Mouse (Mus musculus) urinary bladder, postnatal 10 days (tissue): ENCODE results near the gene Papolg.
"Not testable (repeated sequence)": the region's sequence is repeated elsewhere in the genome, so short reads cannot be mapped to it uniquely, and the experiment has no call there.

ENCODE experiments used
- DNase-seq: peaks from one replicate; pipeline ENCODE4 v3.0.0; 2022; ENCODE audit warnings: low spot score

Gene Papolg

GRCm38 (mm10) chr11:23895060-23895426 is at the start of gene Papolg:
TSS of gene Papolg (minus strand) at chr11:23895253.
- peak; percentile 65 for DNase-seq

DNA sequence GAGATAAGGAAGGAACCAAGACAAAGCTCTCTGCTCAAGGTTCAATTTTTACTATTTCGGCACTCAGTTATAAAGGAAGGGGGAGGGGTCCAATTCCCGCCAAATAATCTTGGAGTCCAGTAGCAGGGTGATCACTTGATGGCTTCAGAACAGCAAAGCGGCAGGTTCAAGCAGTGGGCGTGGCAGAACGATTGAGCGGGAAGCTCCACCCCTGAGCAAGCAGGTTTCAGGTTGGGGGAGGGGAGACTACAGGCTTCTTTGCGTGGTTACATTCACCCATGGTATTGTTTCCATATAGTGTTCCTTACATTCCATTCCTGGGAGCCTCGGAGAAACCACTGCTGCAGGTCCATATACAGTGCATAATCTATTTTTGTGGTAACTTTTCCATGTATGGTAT is 33.1 kb upstream of the Papolg start:
- not testable (repeated sequence) for DNase-seq

GRCm38 (mm10) chr11:23927643-23928042 is 32.6 kb upstream of the Papolg start:
- DNase-seq = no peak

GRCm38 (mm10) chr11:23913824-23914223 is 18.8 kb upstream of the Papolg start:
- not testable (repeated sequence) for DNase-seq

DNA sequence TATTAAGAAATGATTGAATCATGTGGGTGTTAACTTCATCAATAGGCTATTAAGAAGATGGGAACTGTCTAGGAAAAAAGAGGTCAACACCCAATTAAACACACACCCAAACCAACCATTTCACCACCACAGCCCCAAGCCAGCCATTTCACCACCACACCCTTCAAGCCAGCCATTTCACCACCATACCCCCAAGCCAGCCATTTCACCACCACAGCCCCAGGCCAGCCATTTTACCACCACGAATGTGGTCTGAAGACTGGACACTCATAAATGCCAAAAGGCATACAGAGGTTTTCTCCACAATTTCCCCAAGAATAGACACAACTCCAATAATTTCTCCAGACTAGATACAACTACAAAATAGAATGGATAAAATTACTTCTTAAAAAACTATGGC is 8.9 kb upstream of the Papolg start:
- DNase-seq = no peak

DNA sequence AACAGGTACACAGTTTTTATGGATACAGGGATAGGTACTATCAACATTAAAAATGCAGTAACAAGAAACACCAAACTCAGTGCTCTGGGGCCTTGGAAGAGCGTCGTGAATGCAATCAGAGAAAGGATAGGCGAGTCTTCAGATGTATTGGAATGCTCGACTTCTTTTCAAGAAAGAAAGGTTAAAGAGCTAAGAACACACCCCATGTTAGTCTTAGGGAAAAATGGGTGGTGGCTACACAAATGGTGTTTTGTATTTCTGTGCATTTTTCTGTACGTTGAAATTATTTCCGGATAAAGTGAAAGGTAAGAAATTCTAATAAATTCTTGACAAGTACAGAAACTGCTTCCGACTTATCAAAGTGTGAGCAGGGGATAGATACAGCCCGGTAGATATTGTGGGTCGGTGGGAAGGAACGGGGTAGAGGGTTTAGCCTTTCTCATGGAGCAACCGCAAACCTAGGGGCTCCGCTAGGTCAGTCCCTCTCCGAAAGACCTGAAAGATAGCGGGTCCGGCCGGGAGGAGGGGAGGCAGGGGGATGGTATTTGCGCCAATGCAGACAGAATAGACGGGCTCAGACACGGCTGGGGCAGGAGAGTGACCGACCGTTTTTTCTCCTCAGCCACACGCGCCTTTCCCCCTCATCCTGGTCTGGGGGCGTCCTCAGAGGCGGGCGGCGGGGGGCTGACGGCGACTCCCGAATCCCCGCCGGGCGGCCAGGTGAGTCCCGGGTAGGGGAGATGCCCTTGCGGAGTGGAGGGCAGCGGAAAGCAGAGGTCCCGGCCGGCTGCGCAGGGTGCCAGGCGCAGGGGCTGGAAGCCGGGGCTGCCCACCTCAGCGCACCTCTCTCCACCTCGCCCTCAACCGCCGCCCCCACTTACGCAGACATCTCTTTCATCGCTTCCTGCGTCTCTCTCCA is 653 bp downstream of the Papolg start:
- no peak for DNase-seq

GRCm38 (mm10) chr11:23893556-23893955 is 1.5 kb downstream of the Papolg start:
- no peak for DNase-seq

DNA sequence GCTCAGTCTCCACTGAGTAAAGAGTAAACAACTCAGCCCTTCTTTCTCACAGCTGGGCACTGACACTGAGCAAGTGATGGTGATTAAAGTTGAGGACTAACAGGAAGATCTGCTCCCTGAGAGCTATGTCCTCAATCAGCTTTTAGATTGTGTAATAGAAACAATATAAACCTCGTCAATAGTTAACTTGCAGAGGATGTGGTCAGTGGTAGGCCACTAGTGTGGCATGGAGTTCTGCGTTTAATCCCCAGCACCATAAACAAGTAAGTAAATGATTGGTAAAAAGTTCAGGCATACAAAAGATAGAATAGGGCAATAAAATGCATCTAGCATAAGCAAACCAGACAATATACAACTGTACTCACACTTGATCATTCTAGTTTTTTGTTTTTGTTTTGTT is 30.7 kb downstream of the Papolg start:
- no peak for DNase-seq

DNA sequence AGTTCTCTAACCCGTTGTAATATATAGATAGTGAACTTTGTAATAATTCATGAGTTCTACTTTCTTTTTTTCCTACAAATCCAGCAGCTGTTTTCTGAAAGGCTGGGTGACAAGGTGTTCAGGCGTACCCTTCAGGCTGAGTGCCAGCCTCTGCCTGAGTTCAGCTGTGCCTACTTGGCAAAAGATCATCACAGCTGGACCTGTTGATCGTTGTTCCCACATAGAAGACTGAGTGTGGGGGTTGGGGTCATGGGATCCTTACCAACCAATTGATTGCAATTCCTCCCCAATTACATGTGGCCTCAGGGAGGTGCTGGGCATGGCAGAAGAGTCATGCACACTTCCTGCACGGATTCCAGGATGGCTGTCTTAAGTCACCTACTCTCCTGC is 38.3 kb downstream of the Papolg start:
- no peak for DNase-seq

- no peak for DNase-seq
Measured at GRCm38 (mm10) chr11:23856054-23856722, 38.9 kb downstream of the Papolg start.

- DNase-seq = peak; percentile 27
Measured at GRCm38 (mm10) chr11:23855182-23855802, 39.8 kb downstream of the Papolg start.

GRCm38 (mm10) chr11:23853306-23853705 is 41.7 kb downstream of the Papolg start:
- no peak for DNase-seq

GRCm38 (mm10) chr11:23846016-23846815 is 48.8 kb downstream of the Papolg start:
- no peak for DNase-seq

GRCm38 (mm10) chr11:23823244-23823643 is 71.8 kb downstream of the Papolg start:
- DNase-seq = no peak

DNA sequence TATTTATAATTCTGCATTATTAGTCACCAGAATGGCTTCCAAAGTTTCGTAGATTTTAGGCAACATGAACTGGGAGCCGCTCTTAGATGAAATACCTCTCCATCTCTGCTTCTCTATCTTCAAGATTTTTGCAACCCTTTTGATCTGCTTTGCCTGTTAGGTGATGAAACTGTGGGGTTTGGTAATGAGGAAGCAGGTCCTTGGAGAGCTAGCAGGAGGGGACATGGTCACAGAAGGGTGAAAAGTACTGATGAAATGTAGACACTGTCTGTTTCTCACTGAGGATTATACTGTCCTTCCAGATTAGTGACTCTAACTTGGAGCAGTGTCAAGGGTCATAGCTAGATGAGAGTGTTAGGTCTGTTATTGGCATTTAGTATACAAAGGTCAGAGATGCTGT is 73.4 kb downstream of the Papolg start:
- DNase-seq = no peak

GRCm38 (mm10) chr11:23820977-23821376 is 74.1 kb downstream of the Papolg start:
- no peak for DNase-seq

DNA sequence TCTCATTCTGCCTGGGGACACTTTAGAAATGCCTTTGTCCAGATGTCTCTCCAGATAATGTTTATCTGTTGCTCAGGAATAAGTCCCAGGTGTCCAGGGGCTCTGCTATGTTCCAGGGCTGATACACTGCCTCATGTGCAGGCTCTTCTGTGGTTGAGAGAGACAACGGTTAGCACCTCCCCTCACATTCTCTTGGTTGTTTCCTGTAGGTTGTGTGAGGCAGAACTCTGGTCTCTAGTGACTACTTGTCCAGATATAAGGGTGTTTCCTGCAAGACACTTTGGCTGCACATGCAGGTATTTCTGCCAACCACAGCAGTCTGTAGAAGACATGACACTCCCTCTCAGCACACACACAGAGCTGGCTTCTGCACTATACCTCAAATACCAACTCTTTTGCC is 76.3 kb downstream of the Papolg start:
- no peak for DNase-seq
